Mouse (Mus musculus) CH12.LX (cell line): ENCODE measurements around the gene Sesn1. TPM values are rescaled to one million over a fixed set of nuclear protein-coding genes. Genes with fewer than 3 reads are reported as not detected.
"Not testable (repeated sequence)": the region's sequence is repeated elsewhere in the genome, so short reads cannot be mapped to it uniquely, and the experiment has no call there.

Source experiments
- DNase-seq: peaks from one replicate; pipeline ENCODE4 v3.0.0-alpha.2; 2013; ENCODE audit errors: extremely low read depth
- H3K27ac ChIP-seq: 2 replicates; pipeline ENCODE4 v1.5.1; 2012; ENCODE audit warnings: low read depth, mild to moderate bottlenecking, control low read depth, moderate library complexity; ENCODE audit not compliant: insufficient read depth
- H3K27me3 ChIP-seq: replicated peaks from 2 replicates; pipeline ENCODE3; 2012; ENCODE audit warnings: inconsistent platforms
- H3K36me3 ChIP-seq, 2 experiments: replicated peaks in 1 of 2; 2 replicates each; pipeline versions ENCODE3 to v1.6.1; 2012; ENCODE audit warnings: inconsistent platforms in 1 of 2, low read length in 1 of 2, mild to moderate bottlenecking in 1 of 2, mixed read lengths in 1 of 2, moderate library complexity in 1 of 2; ENCODE audit not compliant: control insufficient read depth in 1 of 2, insufficient read depth in 1 of 2
- H3K4me1 ChIP-seq, 2 experiments: 2 replicates each; pipeline ENCODE4 v1.6.1; 2012; ENCODE audit warnings: inconsistent platforms in 1 of 2, moderate library complexity in 1 of 2; ENCODE audit not compliant: insufficient read depth in 2 of 2, control insufficient read depth in 1 of 2
- H3K4me2 ChIP-seq: 2 replicates; pipeline ENCODE4 v1.6.1; 2012; ENCODE audit warnings: low read depth, mild to moderate bottlenecking, control low read depth; ENCODE audit not compliant: poor library complexity, insufficient read depth, severe bottlenecking
- H3K4me3 ChIP-seq, 3 experiments: fragments of 150-350 bp in 1 of 3; sonication (generic) in 1 of 3; replicated peaks in 1 of 3; 2 replicates each; pipeline versions ENCODE3 to v1.5.1; 2011 to 2012; ENCODE audit warnings: low read depth in 2 of 3, low read length in 2 of 3, mild to moderate bottlenecking in 2 of 3, moderate library complexity in 2 of 3, control low read depth in 1 of 3, improper control_type of control experiment in 1 of 3, inconsistent platforms in 1 of 3, mixed read lengths in 1 of 3; ENCODE audit not compliant: poor library complexity in 1 of 3
- H3K79me2 ChIP-seq: replicated peaks from 2 replicates; pipeline ENCODE4 v1.6.1; 2012; ENCODE audit warnings: mild to moderate bottlenecking, moderate library complexity; ENCODE audit not compliant: control insufficient read depth, poor library complexity, insufficient read depth, severe bottlenecking; ENCODE audit errors: extremely low read depth
- H3K9ac ChIP-seq: 2 replicates; pipeline ENCODE4 v1.6.1; 2012; ENCODE audit warnings: low read depth, mild to moderate bottlenecking, control low read depth, moderate library complexity; ENCODE audit not compliant: insufficient read depth
- H3K9me3 ChIP-seq: replicated peaks from 2 replicates; pipeline ENCODE3; 2012; ENCODE audit warnings: low read length, inconsistent platforms, mixed read lengths
- CHD1 ChIP-seq: IDR thresholded peaks from 2 replicates; pipeline ENCODE4 v1.6.1; 2012; ENCODE audit warnings: low read depth, low read length, improper control_type of control experiment, inconsistent platforms
- CTCF ChIP-seq, 2 experiments: IDR thresholded peaks in 1 of 2; conservative IDR thresholded peaks in 1 of 2; 2 replicates each; pipeline ENCODE4 v1.5.1; 2011 to 2012; ENCODE audit warnings: low read depth in 2 of 2, low read length in 2 of 2, improper control_type of control experiment in 1 of 2, inconsistent platforms in 1 of 2, mild to moderate bottlenecking in 1 of 2, moderate library complexity in 1 of 2
- ETS1 ChIP-seq: conservative IDR thresholded peaks from 2 replicates; pipeline ENCODE4 v1.6.1; 2012; ENCODE audit warnings: low read depth, mild to moderate bottlenecking, inconsistent platforms, low read length, improper control_type of control experiment, moderate library complexity
- MYC ChIP-seq: IDR thresholded peaks from 2 replicates; pipeline ENCODE4 v1.6.1; 2011; ENCODE audit warnings: low read depth, mild to moderate bottlenecking, improper control_type of control experiment, low read length
- NELFE ChIP-seq: IDR thresholded peaks from 2 replicates; pipeline ENCODE4 v1.6.1; 2011; ENCODE audit warnings: low read depth, low read length, improper control_type of control experiment
- POLR2A ChIP-seq: IDR thresholded peaks from 2 replicates; pipeline ENCODE4 v1.6.1; 2011; ENCODE audit warnings: low read depth, mild to moderate bottlenecking, improper control_type of control experiment, low read length
- SIN3A ChIP-seq: IDR thresholded peaks from 2 replicates; pipeline ENCODE4 v1.6.1; 2012; ENCODE audit warnings: low read length, improper control_type of control experiment, inconsistent platforms
- dilution Hi-C: fragments of 300-500 bp; cut with MboI; formaldehyde crosslinking; loops from 2 replicates; pipeline ENCODE4 v1.14.3; 2020; ENCODE audit warnings: low sequenced_read_pairs; ENCODE audit not compliant: extremely low pct_unique_long_range_greater_than_20kb, extremely low pct_ligation_motif_present
- in situ Hi-C: fragments of 300-500 bp; cut with MboI; formaldehyde crosslinking; loops from 3 replicates; pipeline ENCODE4 v1.14.3; 2019; ENCODE audit warnings: low sequenced_read_pairs, low pct_ligation_motif_present, low pct_unique_long_range_greater_than_20kb, mixed read lengths
- polyA plus RNA-seq: library from polyadenylated mRNA; unstranded; fragments of >175 nt; gene quantifications from 2 replicates; pipeline ENCODE4 v1.2.1, GENCODE M21; 2012; ENCODE audit warnings: low read depth; ENCODE audit not compliant: insufficient read length
- total RNA-seq, 2 experiments: library from RNA; depleted of rRNA; stranded (reverse); fragments of 300-350 nt in 1 of 2; fragments of >200 nt in 1 of 2; gene quantifications; 2 replicates each; pipeline ENCODE4 v1.2.3; 2012 to 2014

The Sesn1 gene
- total and polyA plus RNA-seq, 3 experiments: 10.4 to 27.8 (median 22.0) TPM

DNA sequence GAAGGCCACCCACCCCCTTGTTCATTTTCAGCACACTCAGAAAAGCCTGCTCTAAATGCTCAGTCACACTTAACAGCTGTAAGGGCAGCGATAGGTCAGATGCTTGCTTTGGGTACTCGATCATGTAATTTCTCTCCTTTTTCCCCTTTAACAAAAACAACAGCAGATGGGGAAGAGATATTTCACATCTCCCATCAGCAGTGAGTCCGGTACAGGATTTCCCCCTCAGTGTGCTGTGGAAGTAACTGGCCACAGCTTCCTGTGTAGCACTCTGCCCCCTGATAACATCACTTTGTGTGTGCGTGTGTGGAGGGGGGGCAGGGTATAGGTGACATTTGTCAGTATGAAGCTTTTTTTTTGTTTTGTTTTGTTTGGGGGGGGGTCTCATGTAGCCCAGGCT lies 127.4 kb downstream of the Sesn1 start:
- Histone ChIP-seq H3K36me3 (no peaks in the 10 kb centered on the region), H3K9me3 (peaks cover 10% of the 10 kb centered on the region), H3K79me2 (no peaks in the 10 kb centered on the region), H3K9ac (0 out of 2 replicates have a peak overlapping the region, but pooled peaks have one; percentile 1), H3K27ac (no peak overlapping the region), H3K4me3 (no peak overlapping the region), H3K4me1 (peaks cover 12 to 36% of the 10 kb centered on the region in 2 experiments), H3K27me3 (no peaks in the 10 kb centered on the region), H3K4me2 (0 out of 2 replicates have a peak overlapping the region, but pooled peaks have one; percentile 22)
- DNase-seq: peak; percentile 55
- TF ChIP-seq ETS1 (peak; percentile 54; the same call in 1 of the 2 replicates), CTCF (conservative IDR thresholded peaks at IDR 0.05 in 1 of 2, IDR thresholded peaks at IDR 0.05 in 1 of 2; ENCODE audit: low read depth in 2 of 2, low read length in 2 of 2) (no peak)
- dilution Hi-C loops (no loop called here), in situ Hi-C loops (no loop called here)

- no peak overlapping the region for H3K9ac ChIP-seq
- TF ChIP-seq MYC (no peak), CHD1 (no peak)
These were observed 129.4 kb downstream of the Sesn1 start for GRCm38 (mm10) chr10:41939090-41939489.

DNA sequence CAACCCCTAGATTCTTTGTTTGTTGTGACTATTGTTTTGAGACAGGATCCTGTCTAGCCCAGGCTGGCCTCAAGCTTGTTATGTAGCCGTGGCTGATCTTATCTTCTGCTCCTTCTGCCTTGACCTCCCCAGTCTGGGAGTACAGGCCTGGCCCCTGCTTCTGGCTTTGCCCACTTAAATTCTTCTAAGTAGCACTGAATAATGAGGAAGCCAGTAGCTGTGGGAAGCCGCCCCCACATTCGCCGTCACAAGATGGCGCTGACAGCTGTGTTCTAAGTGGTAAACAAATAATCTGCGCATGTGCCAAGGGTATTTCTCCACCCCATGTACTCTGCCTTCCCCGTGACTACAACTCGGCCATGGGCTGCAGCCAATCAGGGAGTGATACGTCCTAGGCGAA lies 142.6 kb downstream of the Sesn1 start:
- Histone ChIP-seq H3K9ac (peak overlapping the region; percentile 46; the same call in 1 of the 2 replicates), H3K4me1 (peaks cover 0 to 30% of the 10 kb centered on the region in 2 experiments; a peak in 2 of 4 replicates)
- not testable (repeated sequence) for H3K79me2 ChIP-seq, H3K36me3 ChIP-seq
- TF ChIP-seq NELFE: peak; percentile 30; the same call in 1 of the 2 replicates
- peak; percentile 38; the same call in 1 of the 2 replicates for TF ChIP-seq POLR2A
- peak; percentile 31; the same call in 1 of the 2 replicates for TF ChIP-seq SIN3A
- TF ChIP-seq, all 38 proteins: peak for 3; not testable (repeated sequence) for 35
- DNase-seq: peak; percentile 55
- H3K27me3 ChIP-seq, H3K4me2 ChIP-seq, dilution Hi-C loops, H3K9me3 ChIP-seq: not testable (repeated sequence)
- H3K27ac ChIP-seq: peak overlapping the region; percentile 79
- in situ Hi-C loops: loop anchor here (10.0 to 25.0 kb wide), 2 partner anchors 118 to 440 kb away; partner anchors contain the start of gene Cd164
- peak overlapping the region; percentile 36 to 40 (median 39) for H3K4me3 ChIP-seq

More at GRCm38 (mm10) chr10:41939090-41939489, 129.4 kb downstream of the Sesn1 start:
- Histone ChIP-seq H3K4me1 (peaks cover 12 to 36% of the 10 kb centered on the region in 2 experiments), H3K4me3 (no peak overlapping the region), H3K9me3 (peaks cover 10% of the 10 kb centered on the region), H3K36me3 (no peaks in the 10 kb centered on the region), H3K4me2 (no peak overlapping the region), H3K27me3 (no peaks in the 10 kb centered on the region), H3K27ac (no peak overlapping the region), H3K79me2 (no peaks in the 10 kb centered on the region)
- DNase-seq: no peak
- dilution Hi-C loops (no loop called here), in situ Hi-C loops (no loop called here)
